Mouse (Mus musculus) lung, postnatal 0 days (tissue): ENCODE measurements around the gene Psip1. TPM values are rescaled to one million over a fixed set of nuclear protein-coding genes. Genes with fewer than 3 reads are reported as not detected.
A peak's percentile ranks its signal among the peaks of the same experiment; 100 is the strongest.
"Not testable (repeated sequence)": the region's sequence is repeated elsewhere in the genome, so short reads cannot be mapped to it uniquely, and the experiment has no call there.

ENCODE experiments used
- ATAC-seq: fragments of 200-750 bp; cut with Nextera tagmentation; 2 replicates; pipeline ENCODE4 v1.8.0; 2017; ENCODE audit warnings: moderate library complexity
- DNase-seq: peaks from one replicate; pipeline ENCODE4 v3.0.0-alpha.2; 2016; ENCODE audit warnings: low spot score
- H3K27ac ChIP-seq: fragments of 300-500 bp; sonication (generic); 2 replicates; pipeline ENCODE4 v1.5.1; 2014; ENCODE audit warnings: antibody characterized with exemption, mild to moderate bottlenecking, low read length, mixed read lengths
- H3K27me3 ChIP-seq: fragments of 300-500 bp; sonication (generic); replicated peaks from 2 replicates; pipeline ENCODE4 v1.6.1; 2014; ENCODE audit warnings: low read length, mixed read lengths; ENCODE audit not compliant: insufficient read depth
- H3K36me3 ChIP-seq: fragments of 300-500 bp; sonication (generic); 2 replicates; pipeline ENCODE4 v1.6.1; 2014; ENCODE audit warnings: low read length, mixed read lengths; ENCODE audit not compliant: insufficient read depth
- H3K4me1 ChIP-seq: fragments of 300-500 bp; sonication (generic); 2 replicates; pipeline ENCODE4 v1.6.1; 2014; ENCODE audit warnings: antibody characterized with exemption, low read depth, low read length, mixed read lengths; ENCODE audit not compliant: insufficient read depth
- H3K4me2 ChIP-seq: fragments of 300-500 bp; sonication (generic); replicated peaks from 2 replicates; pipeline ENCODE4 v1.6.1; 2014; ENCODE audit warnings: low read depth, mild to moderate bottlenecking, low read length, moderate library complexity, mixed read lengths
- H3K4me3 ChIP-seq: fragments of 300-500 bp; sonication (generic); 2 replicates; pipeline ENCODE4 v1.5.1; 2014; ENCODE audit warnings: low read depth, low read length
- H3K9ac ChIP-seq: fragments of 300-500 bp; sonication (generic); replicated peaks from 2 replicates; pipeline ENCODE4 v1.6.1; 2014; ENCODE audit warnings: low read depth, mild to moderate bottlenecking
- H3K9me3 ChIP-seq: fragments of 300-500 bp; sonication (generic); 2 replicates; pipeline ENCODE4 v1.6.1; 2016; ENCODE audit warnings: low read length, mixed read lengths
- CTCF ChIP-seq: IDR thresholded peaks from 2 replicates; pipeline ENCODE4 v1.5.1; 2016; ENCODE audit warnings: antibody characterized with exemption, mild to moderate bottlenecking
- EP300 ChIP-seq: IDR thresholded peaks from 2 replicates; pipeline ENCODE4 v1.6.1; 2016; ENCODE audit warnings: antibody characterized with exemption, mild to moderate bottlenecking, control low read depth
- WGBS: fragments of 180-500 bp; shearing (Covaris S2); extraction: QIAGEN DNeasy Blood & Tissue Kit; methylation state at CpG from one replicate; pipeline ENCODE4 v1.1.7; 2014; 5-methylcytosine and 5-hydroxymethylcytosine counted together
- polyA plus RNA-seq: library from polyadenylated mRNA; unstranded; fragments of >200 nt; fragmentation: Nextera tagmentation; extraction: Ambion mirVana; gene quantifications from 2 replicates; pipeline ENCODE4 v1.2.1, GENCODE M21; 2015

Gene Psip1
- polyA plus RNA-seq, 1 experiment from 2014 or later, result 38.1 TPM

DNA sequence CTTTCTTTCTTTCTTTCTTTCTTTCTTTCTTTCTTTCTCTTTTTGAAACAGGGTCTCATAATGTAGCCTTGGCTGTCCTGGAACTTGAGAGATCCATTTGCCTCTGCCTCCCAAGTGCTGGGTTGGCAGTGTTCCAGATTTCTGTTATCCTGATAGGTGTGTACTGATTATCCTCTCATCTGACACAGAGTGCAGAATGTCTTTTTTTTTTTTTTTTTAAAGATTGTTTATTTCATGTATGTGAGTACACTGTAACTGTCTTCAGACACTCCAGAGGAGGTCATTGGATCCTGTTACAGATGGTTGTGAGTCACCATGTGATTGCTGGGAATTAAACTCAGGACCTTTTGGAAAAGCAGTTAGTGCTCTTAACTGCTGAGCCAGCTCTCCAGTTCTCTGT lies 33.5 kb upstream of the Psip1 start:
- H3K27me3 ChIP-seq, result no peaks in the 10 kb centered on the region
- H3K27ac ChIP-seq, result no peak overlapping the region
- DNase-seq (no peak), ATAC-seq (no peak)
- no peaks in the 10 kb centered on the region for H3K9me3 ChIP-seq
- no peak for TF ChIP-seq CTCF
- no peak for TF ChIP-seq EP300
- no peak overlapping the region for H3K9ac ChIP-seq
- no peak overlapping the region for H3K4me3 ChIP-seq
- H3K36me3 ChIP-seq, result no peaks in the 10 kb centered on the region
- H3K4me1 ChIP-seq, result no peaks in the 10 kb centered on the region
- no peak overlapping the region for H3K4me2 ChIP-seq

DNA sequence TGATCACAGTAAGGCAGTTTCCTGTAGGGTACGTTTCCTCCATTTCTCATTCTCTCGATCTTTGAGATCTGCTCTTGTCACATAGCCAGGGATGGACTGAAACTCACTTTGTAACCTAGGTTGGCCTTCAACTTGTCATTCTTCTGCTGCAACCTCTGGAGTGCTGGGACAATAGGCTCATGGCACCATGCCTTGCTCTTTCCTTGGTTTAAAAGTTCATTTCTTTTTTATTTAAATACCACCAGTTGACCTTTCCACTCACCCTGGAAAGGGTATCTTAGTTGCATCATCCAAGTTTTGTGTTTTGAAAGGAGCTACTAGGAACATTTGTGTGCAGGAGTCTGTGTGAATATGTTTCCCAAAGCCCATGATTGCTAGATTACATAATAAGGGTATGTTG lies 32.9 kb upstream of the Psip1 start:
- 61% methylated on average over 2 of the region's 2 CpGs for WGBS
- H3K4me3 ChIP-seq, result no peak overlapping the region

DNA sequence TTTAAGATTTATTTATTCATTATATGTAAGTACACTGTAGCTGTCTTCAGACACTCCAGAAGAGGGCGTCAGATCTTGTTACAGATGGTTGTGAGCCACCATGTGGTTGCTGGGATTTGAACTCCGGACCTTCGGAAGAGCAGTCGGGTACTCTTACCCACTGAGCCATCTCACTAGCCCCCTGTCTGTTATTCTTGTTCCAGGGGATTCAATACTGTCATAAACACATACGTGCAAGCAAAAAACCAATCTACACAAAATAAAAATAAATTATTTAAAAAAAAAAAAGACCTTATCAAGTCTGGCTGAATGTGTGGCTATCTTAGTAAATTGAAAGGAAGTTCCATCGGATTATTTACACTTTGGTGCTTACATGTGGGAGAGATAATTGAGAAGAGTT lies 29.9 kb upstream of the Psip1 start:
- not testable (repeated sequence) for H3K4me2 ChIP-seq, H3K9ac ChIP-seq, H3K36me3 ChIP-seq, H3K9me3 ChIP-seq, H3K27ac ChIP-seq, H3K4me1 ChIP-seq, DNase-seq, H3K27me3 ChIP-seq, H3K4me3 ChIP-seq, ATAC-seq
- WGBS, result 90% methylated on average over 5 of the region's 6 CpGs

More for the DNA sequence above, 32.9 kb upstream of the Psip1 start:
- Histone ChIP-seq H3K9me3 (no peaks in the 10 kb centered on the region), H3K36me3 (no peaks in the 10 kb centered on the region), H3K27ac (no peak overlapping the region), H3K4me2 (no peak overlapping the region), H3K9ac (no peak overlapping the region), H3K4me1 (no peaks in the 10 kb centered on the region), H3K27me3 (no peaks in the 10 kb centered on the region)
- TF ChIP-seq CTCF, result no peak
- TF ChIP-seq EP300, result no peak
- DNase-seq (no peak), ATAC-seq (no peak)

GRCm38 (mm10) chr4:83514976-83515669 lies 28.9 kb upstream of the Psip1 start:
- no peaks in the 10 kb centered on the region for H3K36me3 ChIP-seq
- ATAC-seq (no peak), DNase-seq (no peak)
- no peak overlapping the region for H3K27ac ChIP-seq
- no peak overlapping the region for H3K4me2 ChIP-seq
- no peaks in the 10 kb centered on the region for H3K9me3 ChIP-seq
- H3K4me1 ChIP-seq, result no peaks in the 10 kb centered on the region
- no peak overlapping the region for H3K9ac ChIP-seq
- no peaks in the 10 kb centered on the region for H3K27me3 ChIP-seq
- WGBS, result 83% methylated on average over 10 of the region's 10 CpGs
- no peak overlapping the region for H3K4me3 ChIP-seq
- TF ChIP-seq EP300, result no peak
- TF ChIP-seq CTCF, result peak; percentile 59

- H3K9me3 ChIP-seq, result no peaks in the 10 kb centered on the region
Measured at GRCm38 (mm10) chr4:83514183-83514582, 27.9 kb upstream of the Psip1 start.

DNA sequence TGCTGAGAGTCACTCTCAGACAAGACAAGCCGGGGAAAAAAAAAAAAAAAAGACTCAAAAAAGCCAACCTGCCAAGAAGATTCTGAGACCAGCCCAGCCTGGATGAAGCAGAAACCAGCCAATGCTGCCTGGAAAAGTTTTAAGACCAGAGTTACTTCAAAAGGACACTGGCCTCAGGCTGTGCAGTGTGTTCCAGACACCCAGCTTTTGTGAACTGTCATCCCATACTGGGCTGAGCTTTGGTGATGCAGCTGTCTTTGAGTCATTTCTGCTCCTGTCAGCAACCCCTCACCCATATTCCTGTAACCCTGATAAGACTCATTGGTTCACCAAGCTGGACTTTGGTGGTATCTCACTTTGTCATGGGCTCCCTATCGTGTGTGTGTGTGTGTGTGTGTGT lies 26.4 kb upstream of the Psip1 start:
- Histone ChIP-seq H3K27ac (no peak overlapping the region), H3K36me3 (no peaks in the 10 kb centered on the region), H3K4me3 (no peak overlapping the region), H3K27me3 (no peaks in the 10 kb centered on the region), H3K9ac (no peak overlapping the region), H3K4me1 (no peaks in the 10 kb centered on the region), H3K9me3 (no peaks in the 10 kb centered on the region), H3K4me2 (no peak overlapping the region)
- 34% methylated on average over 2 of the region's 2 CpGs for WGBS
- ATAC-seq, result no peak
- DNase-seq, result no peak
- TF ChIP-seq EP300, result no peak
- no peak for TF ChIP-seq CTCF

More at GRCm38 (mm10) chr4:83514183-83514582, 27.9 kb upstream of the Psip1 start:
- H3K36me3 ChIP-seq, result no peaks in the 10 kb centered on the region
- WGBS, result 74% methylated on average over 1 of the region's 1 CpGs
- H3K9ac ChIP-seq, result no peak overlapping the region
- no peak overlapping the region for H3K27ac ChIP-seq
- no peak for ATAC-seq
- TF ChIP-seq EP300 (no peak), CTCF (no peak)
- no peak overlapping the region for H3K4me2 ChIP-seq
- DNase-seq, result no peak
- H3K27me3 ChIP-seq, result no peaks in the 10 kb centered on the region
- no peak overlapping the region for H3K4me3 ChIP-seq
- no peaks in the 10 kb centered on the region for H3K4me1 ChIP-seq

DNA sequence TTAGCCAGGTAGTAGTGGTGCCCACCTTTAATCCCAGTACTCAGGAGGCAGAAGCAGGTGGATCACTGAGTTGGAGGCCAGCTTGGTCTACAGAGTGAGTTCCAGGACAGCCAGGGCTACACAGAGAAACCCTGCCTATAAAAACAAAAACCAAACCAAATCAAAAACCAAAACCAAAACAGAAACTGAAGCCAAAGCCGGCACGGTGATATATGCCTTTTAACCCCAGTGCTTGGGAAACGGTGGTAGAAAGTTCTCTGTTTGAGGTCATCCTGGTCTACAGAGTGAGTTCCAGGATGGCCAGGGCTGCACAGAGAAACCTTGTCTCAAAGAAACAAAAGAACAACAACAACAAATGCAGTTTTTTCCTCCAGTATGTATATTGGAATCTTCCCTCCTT lies 26.0 kb upstream of the Psip1 start:
- no peaks in the 10 kb centered on the region for H3K4me1 ChIP-seq
- TF ChIP-seq EP300 (no peak), CTCF (no peak)
- no peak overlapping the region for H3K9ac ChIP-seq
- no peak overlapping the region for H3K4me2 ChIP-seq
- DNase-seq (no peak), ATAC-seq (no peak)
- no peaks in the 10 kb centered on the region for H3K36me3 ChIP-seq
- no peak overlapping the region for H3K27ac ChIP-seq
- WGBS, result 79% methylated on average over 3 of the region's 3 CpGs
- no peaks in the 10 kb centered on the region for H3K9me3 ChIP-seq
- H3K27me3 ChIP-seq, result no peaks in the 10 kb centered on the region
- H3K4me3 ChIP-seq, result no peak overlapping the region
